Mouse (Mus musculus): ENCODE measurements around the gene Ccr9. TPM values are rescaled to one million over a fixed set of nuclear protein-coding genes. Genes with fewer than 3 reads are reported as not detected.
"Not testable (repeated sequence)": the region's sequence is repeated elsewhere in the genome, so short reads cannot be mapped to it uniquely, and the experiment has no call there.

Gene Ccr9
- polyA plus RNA-seq, 1 experiment from 2014 or later: 0.41 TPM

GRCm38 (mm10) chr9:123762886-123763285 lies 84.6 kb downstream of the Ccr9 start:
- Histone ChIP-seq H3K27ac (no peak overlapping the region), H3K4me1 (no peaks in the 10 kb centered on the region), H3K9ac (no peak overlapping the region), H3K4me3 (replicated peaks) (no peak overlapping the region), H3K27me3 (replicated peaks) (no peaks in the 10 kb centered on the region), H3K4me2 (no peak overlapping the region), H3K36me3 (no peaks in the 10 kb centered on the region), H3K9me3 (no peaks in the 10 kb centered on the region)
- 64% methylated on average over 4 of the region's 4 CpGs for WGBS
- ATAC-seq (ENCODE audit: insufficient read depth, low FRiP score, low read depth): no peak

DNA sequence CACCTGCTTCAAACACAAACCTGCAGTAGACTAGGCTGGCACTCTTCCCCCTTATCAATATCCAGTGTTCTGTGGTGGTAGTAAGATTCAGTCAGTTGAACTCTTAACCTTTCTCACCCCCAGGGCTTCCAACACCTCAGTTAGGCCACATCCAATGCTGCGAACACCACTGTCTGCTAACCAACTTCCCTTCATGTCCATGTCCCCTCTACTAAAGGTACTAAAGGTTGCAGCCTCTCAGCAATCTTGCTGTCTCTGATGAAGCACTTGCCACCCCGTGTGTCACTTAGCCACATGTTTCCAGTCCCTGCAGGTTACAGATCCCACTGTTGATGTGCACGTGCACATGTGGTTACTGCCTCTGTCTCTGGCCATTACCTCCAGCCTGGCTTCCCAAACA lies 85.5 kb downstream of the Ccr9 start:
- H3K4me2 ChIP-seq: no peak overlapping the region
- H3K4me3 ChIP-seq (replicated peaks): no peak overlapping the region
- H3K9ac ChIP-seq: no peak overlapping the region
- ATAC-seq (ENCODE audit: insufficient read depth, low FRiP score, low read depth): no peak
- H3K9me3 ChIP-seq: no peaks in the 10 kb centered on the region
- 72% methylated on average over 3 of the region's 3 CpGs for WGBS
- no peaks in the 10 kb centered on the region for H3K27me3 ChIP-seq (replicated peaks)
- no peaks in the 10 kb centered on the region for H3K36me3 ChIP-seq
- H3K27ac ChIP-seq: no peak overlapping the region
- no peaks in the 10 kb centered on the region for H3K4me1 ChIP-seq

- ATAC-seq (ENCODE audit: insufficient read depth, low FRiP score, low read depth): no peak
- Histone ChIP-seq H3K4me3 (replicated peaks) (no peak overlapping the region), H3K9ac (no peak overlapping the region), H3K4me2 (no peak overlapping the region), H3K36me3 (no peaks in the 10 kb centered on the region), H3K27me3 (replicated peaks) (no peaks in the 10 kb centered on the region), H3K4me1 (no peaks in the 10 kb centered on the region), H3K9me3 (no peaks in the 10 kb centered on the region), H3K27ac (no peak overlapping the region)
- 74% methylated on average over 3 of the region's 3 CpGs for WGBS
Observed at GRCm38 (mm10) chr9:123766996-123767395, 88.8 kb downstream of the Ccr9 start.

- Histone ChIP-seq H3K27me3 (replicated peaks) (no peaks in the 10 kb centered on the region), H3K4me1 (no peaks in the 10 kb centered on the region), H3K4me3 (replicated peaks) (no peak overlapping the region), H3K9me3 (no peaks in the 10 kb centered on the region), H3K4me2 (no peak overlapping the region), H3K27ac (no peak overlapping the region), H3K9ac (no peak overlapping the region), H3K36me3 (no peaks in the 10 kb centered on the region)
- 78% methylated on average over 1 of the region's 1 CpGs for WGBS
- no peak for ATAC-seq (ENCODE audit: insufficient read depth, low FRiP score, low read depth)
Observed at GRCm38 (mm10) chr9:123768443-123768842, 90.2 kb downstream of the Ccr9 start.

- H3K27ac ChIP-seq: no peak overlapping the region
- WGBS: 40% methylated on average over 6 of the region's 6 CpGs
- no peak overlapping the region for H3K9ac ChIP-seq
- no peak overlapping the region for H3K4me2 ChIP-seq
- H3K4me3 ChIP-seq (replicated peaks): no peak overlapping the region
- no peaks in the 10 kb centered on the region for H3K36me3 ChIP-seq
- ATAC-seq (ENCODE audit: insufficient read depth, low FRiP score, low read depth): no peak
- no peaks in the 10 kb centered on the region for H3K9me3 ChIP-seq
- H3K27me3 ChIP-seq (replicated peaks): no peaks in the 10 kb centered on the region
- H3K4me1 ChIP-seq: no peaks in the 10 kb centered on the region
Observed at GRCm38 (mm10) chr9:123769532-123769931, 91.3 kb downstream of the Ccr9 start.

GRCm38 (mm10) chr9:123773299-123773698 lies 95.1 kb downstream of the Ccr9 start:
- not testable (repeated sequence) for H3K4me3 ChIP-seq (replicated peaks); H3K9ac ChIP-seq; H3K4me1 ChIP-seq; H3K36me3 ChIP-seq; H3K9me3 ChIP-seq; ATAC-seq (ENCODE audit: insufficient read depth, low FRiP score, low read depth); H3K27ac ChIP-seq; H3K27me3 ChIP-seq (replicated peaks); H3K4me2 ChIP-seq
- WGBS: 32% methylated on average over 2 of the region's 2 CpGs

DNA sequence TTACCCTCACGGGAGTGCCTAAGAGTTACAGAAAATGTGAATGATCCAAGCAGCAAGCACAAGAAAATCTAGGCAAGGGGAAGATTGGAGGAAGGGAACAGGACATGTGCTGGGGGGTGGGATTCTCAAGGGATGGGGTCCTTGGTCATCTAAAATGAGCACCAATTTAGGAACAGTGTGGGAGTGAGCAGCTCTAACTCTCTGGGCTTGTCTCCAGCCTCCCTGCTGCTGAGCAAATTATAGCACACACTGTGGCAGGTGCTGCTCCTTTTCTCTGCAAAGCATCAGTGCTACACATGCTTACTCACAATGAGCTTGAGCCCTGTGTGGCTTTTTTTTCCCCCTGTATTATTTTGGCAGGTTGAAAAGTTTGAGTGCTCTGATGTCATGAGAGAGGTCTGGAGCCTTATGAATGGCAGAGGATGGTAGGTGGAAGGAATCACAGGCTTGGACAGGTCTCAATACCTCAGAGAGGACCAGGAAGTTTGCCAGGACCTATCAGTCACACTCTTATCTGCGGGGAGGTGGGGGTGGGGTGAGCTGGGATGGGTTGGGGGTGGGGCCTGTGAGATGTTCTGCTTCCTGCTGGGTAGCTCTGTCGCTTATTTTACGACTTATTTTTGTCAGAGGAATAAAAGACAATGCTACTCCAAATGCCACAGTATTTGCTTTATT lies 110.8 kb downstream of the Ccr9 start:
- Histone ChIP-seq H3K4me1 (no peaks in the 10 kb centered on the region), H3K4me2 (no peak overlapping the region), H3K36me3 (peaks cover 21% of the 10 kb centered on the region), H3K27me3 (replicated peaks) (no peaks in the 10 kb centered on the region), H3K4me3 (replicated peaks) (no peak overlapping the region), H3K9ac (no peak overlapping the region), H3K9me3 (no peaks in the 10 kb centered on the region), H3K27ac (no peak overlapping the region)
- 62% methylated on average over 4 of the region's 4 CpGs for WGBS
- ATAC-seq (ENCODE audit: insufficient read depth, low FRiP score, low read depth): no peak

- Histone ChIP-seq H3K4me1 (no peaks in the 10 kb centered on the region), H3K4me2 (no peak overlapping the region), H3K27me3 (replicated peaks) (no peaks in the 10 kb centered on the region), H3K4me3 (replicated peaks) (no peak overlapping the region), H3K27ac (no peak overlapping the region), H3K9me3 (no peaks in the 10 kb centered on the region), H3K36me3 (peaks cover 26% of the 10 kb centered on the region), H3K9ac (no peak overlapping the region)
- ATAC-seq (ENCODE audit: insufficient read depth, low FRiP score, low read depth): no peak
- 50% methylated on average over 3 of the region's 3 CpGs for WGBS
Observed at GRCm38 (mm10) chr9:123796174-123796573, 117.9 kb downstream of the Ccr9 start.

- no peaks in the 10 kb centered on the region for H3K9me3 ChIP-seq
- H3K4me3 ChIP-seq (replicated peaks): no peak overlapping the region
- WGBS: 83% methylated on average over 1 of the region's 1 CpGs
- no peak for ATAC-seq (ENCODE audit: insufficient read depth, low FRiP score, low read depth)
- no peaks in the 10 kb centered on the region for H3K4me1 ChIP-seq
- no peak overlapping the region for H3K27ac ChIP-seq
- no peak overlapping the region for H3K4me2 ChIP-seq
- no peak overlapping the region for H3K9ac ChIP-seq
- H3K36me3 ChIP-seq: 0 out of 2 replicates have a peak, but pooled peaks cover 20% of the 10 kb centered on the region
- H3K27me3 ChIP-seq (replicated peaks): no peaks in the 10 kb centered on the region
Observed at GRCm38 (mm10) chr9:123801527-123801926, 123.3 kb downstream of the Ccr9 start.

- no peak for ATAC-seq (ENCODE audit: insufficient read depth, low FRiP score, low read depth)
- WGBS: 93% methylated on average over 2 of the region's 2 CpGs
Observed at GRCm38 (mm10) chr9:123802421-123802820, 124.2 kb downstream of the Ccr9 start.

DNA sequence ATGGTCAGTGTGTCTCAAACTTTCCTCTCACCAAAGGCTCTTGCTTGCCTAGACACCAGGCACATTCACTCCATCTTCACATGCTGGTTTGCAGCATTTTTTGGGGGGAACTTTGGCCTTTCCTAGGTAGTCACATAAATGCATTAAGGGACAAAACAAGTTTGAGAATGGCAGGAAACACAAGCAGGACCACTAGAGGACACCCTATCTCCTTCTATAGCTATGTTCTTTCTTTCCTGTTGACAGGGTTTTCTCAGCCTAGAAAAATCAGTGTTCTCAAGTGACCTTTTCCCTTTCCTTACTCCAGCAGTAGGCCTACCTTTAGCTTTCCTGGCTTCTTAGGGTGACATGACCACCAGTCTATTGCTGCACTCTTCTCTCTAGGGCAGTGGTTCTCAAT lies 124.7 kb downstream of the Ccr9 start:
- H3K27me3 ChIP-seq (replicated peaks): no peaks in the 10 kb centered on the region
- 0 out of 2 replicates have a peak, but pooled peaks cover 14% of the 10 kb centered on the region for H3K36me3 ChIP-seq
- H3K4me1 ChIP-seq: no peaks in the 10 kb centered on the region
- no peak overlapping the region for H3K4me2 ChIP-seq
- no peak overlapping the region for H3K9ac ChIP-seq
- no peak for ATAC-seq (ENCODE audit: insufficient read depth, low FRiP score, low read depth)
- H3K4me3 ChIP-seq (replicated peaks): no peak overlapping the region
- no peaks in the 10 kb centered on the region for H3K9me3 ChIP-seq
- H3K27ac ChIP-seq: no peak overlapping the region

More at GRCm38 (mm10) chr9:123802421-123802820, 124.2 kb downstream of the Ccr9 start:
- no peaks in the 10 kb centered on the region for H3K27me3 ChIP-seq (replicated peaks)
- H3K36me3 ChIP-seq: 0 out of 2 replicates have a peak, but pooled peaks cover 16% of the 10 kb centered on the region
- H3K4me1 ChIP-seq: no peaks in the 10 kb centered on the region
- H3K9me3 ChIP-seq: no peaks in the 10 kb centered on the region
- no peak overlapping the region for H3K9ac ChIP-seq
- H3K4me3 ChIP-seq (replicated peaks): no peak overlapping the region
- no peak overlapping the region for H3K27ac ChIP-seq
- H3K4me2 ChIP-seq: no peak overlapping the region

DNA sequence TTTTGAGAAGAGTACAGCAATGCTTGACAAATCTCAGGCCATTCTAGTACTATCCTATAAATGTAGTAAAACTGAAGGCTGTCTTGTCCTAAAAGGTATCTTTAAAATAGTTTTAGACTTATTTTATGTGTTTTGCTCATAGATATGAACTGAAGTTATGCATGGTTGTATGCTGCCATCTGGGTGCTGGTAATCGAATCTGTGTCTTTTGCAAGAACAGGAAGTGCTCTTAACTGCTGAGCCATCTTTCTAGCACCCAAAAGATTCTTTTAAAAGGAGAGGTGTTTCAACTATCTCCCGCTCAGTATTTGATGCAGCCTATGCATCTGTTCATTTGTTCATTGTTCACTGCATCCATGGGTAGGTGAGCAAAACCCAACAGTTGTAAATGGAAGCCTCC lies 127.0 kb downstream of the Ccr9 start:
- Histone ChIP-seq H3K36me3 (0 out of 2 replicates have a peak, but pooled peaks cover 10% of the 10 kb centered on the region), H3K4me1 (no peaks in the 10 kb centered on the region), H3K27ac (no peak overlapping the region), H3K9me3 (no peaks in the 10 kb centered on the region), H3K4me3 (replicated peaks) (no peak overlapping the region), H3K4me2 (no peak overlapping the region), H3K9ac (no peak overlapping the region), H3K27me3 (replicated peaks) (no peaks in the 10 kb centered on the region)
- WGBS: 89% methylated on average over 2 of the region's 2 CpGs
- ATAC-seq (ENCODE audit: insufficient read depth, low FRiP score, low read depth): no peak

DNA sequence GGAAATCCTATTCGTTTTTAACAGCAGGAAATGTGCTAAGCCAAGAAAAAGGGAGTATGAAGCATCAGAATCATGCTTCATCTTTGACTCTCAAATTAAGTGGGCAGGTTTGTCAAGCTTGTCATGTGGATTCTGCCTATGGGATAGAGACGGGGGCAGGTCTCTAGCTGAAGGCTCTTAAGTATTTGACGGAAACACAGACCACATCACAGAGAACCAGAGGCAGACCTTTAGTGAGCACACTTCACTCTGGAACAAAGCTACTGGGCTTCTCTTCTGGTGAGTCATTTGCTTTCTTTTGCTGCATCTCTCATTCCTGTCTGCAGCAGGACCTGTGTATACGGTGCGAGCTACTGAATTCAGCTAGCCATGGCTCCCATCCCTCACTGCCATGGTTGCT lies 128.0 kb downstream of the Ccr9 start, which contains the start of gene Cxcr6:
Gene Cxcr6 (plus strand): TSS at position 209 of the 400 bp plus-strand sequence.
- Histone ChIP-seq H3K4me2 (no peak within 1 kb of the TSS), H3K9me3 (no peaks in the 10 kb centered on the region), H3K9ac (no peak within 1 kb of the TSS), H3K27me3 (replicated peaks) (no peaks in the 10 kb centered on the region), H3K4me1 (no peaks in the 10 kb centered on the region), H3K36me3 (0 out of 2 replicates have a peak, but pooled peaks cover 6% of the 10 kb centered on the region), H3K4me3 (replicated peaks) (no peak within 1 kb of the TSS), H3K27ac (no peak within 1 kb of the TSS)
- ATAC-seq (ENCODE audit: insufficient read depth, low FRiP score, low read depth): no peak
- WGBS: 84% methylated on average over 5 of the region's 5 CpGs
